Mouse (Mus musculus) CH12.LX (cell line): Measurements from ENCODE around the gene Trim26.

Experiments
- CHD1 ChIP-seq: IDR thresholded peaks from 2 replicates; pipeline ENCODE4 v1.6.1; 2012; ENCODE audit warnings: low read depth, low read length, improper control_type of control experiment, inconsistent platforms
- CTCF ChIP-seq, 2 experiments: IDR thresholded peaks in 1 of 2; conservative IDR thresholded peaks in 1 of 2; 2 replicates each; pipeline ENCODE4 v1.5.1; 2011 to 2012; ENCODE audit warnings: low read depth in 2 of 2, low read length in 2 of 2, improper control_type of control experiment in 1 of 2, inconsistent platforms in 1 of 2, mild to moderate bottlenecking in 1 of 2, moderate library complexity in 1 of 2
- E2F4 ChIP-seq: IDR thresholded peaks from 2 replicates; pipeline ENCODE4 v1.6.1; 2011; ENCODE audit warnings: low read depth, low read length, improper control_type of control experiment; ENCODE audit not compliant: insufficient replicate concordance
- MAFK ChIP-seq: IDR thresholded peaks from 2 replicates; pipeline ENCODE4 v1.6.1; 2011; ENCODE audit warnings: low read length, improper control_type of control experiment; ENCODE audit not compliant: insufficient replicate concordance
- MXI1 ChIP-seq: IDR thresholded peaks from 2 replicates; pipeline ENCODE4 v1.6.1; 2011; ENCODE audit warnings: mild to moderate bottlenecking, low read depth, low read length, improper control_type of control experiment
- POLR2A ChIP-seq: IDR thresholded peaks from 2 replicates; pipeline ENCODE4 v1.6.1; 2011; ENCODE audit warnings: low read depth, mild to moderate bottlenecking, improper control_type of control experiment, low read length
- POLR2AphosphoS2 ChIP-seq: IDR thresholded peaks from 2 replicates; pipeline ENCODE4 v1.6.1; 2011; ENCODE audit warnings: low read depth, low read length, improper control_type of control experiment
- TBP ChIP-seq: conservative IDR thresholded peaks from 2 replicates; pipeline ENCODE4 v1.6.1; 2011; ENCODE audit warnings: low read depth, low read length, improper control_type of control experiment
- ZC3H11A ChIP-seq: IDR thresholded peaks from 2 replicates; pipeline ENCODE4 v1.6.1; 2012; ENCODE audit warnings: low read depth, mild to moderate bottlenecking, inconsistent platforms, low read length, improper control_type of control experiment

GRCm38 (mm10) chr17:36893387-36893786 is 56.5 kb downstream of the Trim26 start:
- no peak for TF ChIP-seq POLR2A
- TF ChIP-seq CHD1, result no peak
- no peak for TF ChIP-seq CTCF (conservative IDR thresholded peaks at IDR 0.05 in 1 of 2, IDR thresholded peaks at IDR 0.05 in 1 of 2; ENCODE audit: low read depth in 2 of 2, low read length in 2 of 2)
- TF ChIP-seq E2F4, result no peak
- no peak for TF ChIP-seq MAFK
- no peak for TF ChIP-seq POLR2AphosphoS2
- no peak for TF ChIP-seq TBP
- no peak for TF ChIP-seq ZC3H11A
- no peak for TF ChIP-seq MXI1
